Mouse (Mus musculus) limb, embryonic 12.5 days (tissue): ENCODE results near the gene Sox5. TPM values are rescaled to one million over a fixed set of nuclear protein-coding genes. Genes with fewer than 3 reads are reported as not detected.

Source experiments
- ATAC-seq: fragments of 200-750 bp; cut with Nextera tagmentation; 2 replicates; pipeline ENCODE4 v1.8.0; 2017; ENCODE audit warnings: low read depth, moderate TSS enrichment; ENCODE audit not compliant: insufficient number of reproducible peaks, insufficient read depth, low FRiP score, low TSS enrichment
- H3K27ac ChIP-seq: fragments of 300-500 bp; sonication (generic); 2 replicates; pipeline ENCODE4 v1.5.1; 2016; ENCODE audit warnings: mild to moderate bottlenecking, moderate library complexity
- H3K27me3 ChIP-seq: fragments of 300-500 bp; sonication (generic); 2 replicates; pipeline ENCODE4 v1.6.1; 2016; ENCODE audit warnings: mild to moderate bottlenecking, moderate library complexity
- H3K36me3 ChIP-seq: fragments of 300-500 bp; sonication (generic); 2 replicates; pipeline ENCODE4 v1.6.1; 2016; ENCODE audit warnings: mild to moderate bottlenecking, moderate library complexity
- H3K4me1 ChIP-seq: fragments of 300-500 bp; sonication (generic); replicated peaks from 2 replicates; pipeline ENCODE4 v1.6.1; 2016
- H3K4me2 ChIP-seq: fragments of 300-500 bp; sonication (generic); 2 replicates; pipeline ENCODE4 v1.6.1; 2016; ENCODE audit warnings: mild to moderate bottlenecking, moderate library complexity
- H3K4me3 ChIP-seq: fragments of 300-500 bp; sonication (generic); replicated peaks from 2 replicates; pipeline ENCODE4 v1.5.1; 2016; ENCODE audit warnings: mild to moderate bottlenecking
- H3K9ac ChIP-seq: fragments of 300-500 bp; sonication (generic); replicated peaks from 2 replicates; pipeline ENCODE4 v1.6.1; 2016; ENCODE audit warnings: mild to moderate bottlenecking, moderate library complexity
- H3K9me3 ChIP-seq: fragments of 300-500 bp; sonication (generic); 2 replicates; pipeline ENCODE4 v1.6.1; 2016; ENCODE audit warnings: mild to moderate bottlenecking, moderate library complexity
- WGBS: fragments of 180-500 bp; shearing (Covaris S2); methylation state at CpG from one replicate; pipeline ENCODE4 v1.1.7; 2016; 5-methylcytosine and 5-hydroxymethylcytosine counted together
- polyA plus RNA-seq: library from polyadenylated mRNA; unstranded; fragments of >200 nt; fragmentation: Nextera tagmentation; extraction: Ambion mirVana; gene quantifications from 2 replicates; pipeline ENCODE4 v1.2.1, GENCODE M21; 2016

The Sox5 gene
- 92.0 and 96.1 TPM in 2 replicates for polyA plus RNA-seq

GRCm38 (mm10) chr6:144781431-144782030, at the start of gene Sox5:
Sox5 (minus strand) TSS chr6:144781977.
- H3K27me3 ChIP-seq: peaks cover 15% of the 10 kb centered on the region
- no peaks in the 10 kb centered on the region for H3K36me3 ChIP-seq
- no peaks in the 10 kb centered on the region for H3K9me3 ChIP-seq
- H3K9ac ChIP-seq: peak within 1 kb of the TSS; percentile 81
- H3K4me1 ChIP-seq: peaks cover 27% of the 10 kb centered on the region
- H3K4me3 ChIP-seq: peak within 1 kb of the TSS; percentile 76
- H3K4me2 ChIP-seq: peak within 1 kb of the TSS; percentile 93
- ATAC-seq: peak; percentile 49
- H3K27ac ChIP-seq: peak within 1 kb of the TSS; percentile 64; the same call in 1 of the 2 replicates
- under 1% methylated on average over 39 of the region's 47 CpGs for WGBS

- Histone ChIP-seq H3K27ac (no peak overlapping the region), H3K9me3 (no peaks in the 10 kb centered on the region), H3K9ac (no peak overlapping the region), H3K4me2 (no peak overlapping the region), H3K36me3 (no peaks in the 10 kb centered on the region), H3K27me3 (no peaks in the 10 kb centered on the region), H3K4me1 (peaks cover 13% of the 10 kb centered on the region; the same call in 1 of the 2 replicates), H3K4me3 (no peak overlapping the region)
- 94% methylated on average over 6 of the region's 6 CpGs for WGBS
- ATAC-seq: no peak
Observed at GRCm38 (mm10) chr6:144825018-144825602, 43.3 kb upstream of the Sox5 start.

- Histone ChIP-seq H3K4me2 (no peak overlapping the region), H3K4me3 (no peak overlapping the region), H3K9ac (no peak overlapping the region), H3K27ac (no peak overlapping the region), H3K4me1 (peaks cover 13% of the 10 kb centered on the region; the same call in 1 of the 2 replicates), H3K36me3 (no peaks in the 10 kb centered on the region), H3K9me3 (no peaks in the 10 kb centered on the region), H3K27me3 (no peaks in the 10 kb centered on the region)
- 74% methylated on average over 12 of the region's 12 CpGs for WGBS
- no peak for ATAC-seq
Observed at GRCm38 (mm10) chr6:144824153-144824552, 42.4 kb upstream of the Sox5 start.

DNA sequence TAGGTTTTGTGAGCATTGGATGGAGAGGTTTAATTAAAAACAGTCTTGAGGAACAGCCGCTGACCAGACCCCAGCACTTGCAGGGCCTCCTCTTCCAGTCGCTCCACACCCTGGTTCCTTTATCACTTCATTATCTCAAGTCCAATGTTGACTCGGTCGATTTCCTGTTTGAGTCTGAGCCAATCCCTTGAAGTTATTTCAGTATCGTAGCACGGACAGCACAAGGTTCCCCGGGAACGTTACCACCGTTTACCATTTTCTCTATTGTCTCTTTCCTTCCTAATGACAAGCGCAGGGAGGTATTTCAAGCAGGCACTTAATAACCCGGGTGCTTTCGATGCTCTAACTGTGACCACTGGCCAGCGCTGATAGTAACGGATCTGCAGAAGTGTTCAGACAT, 40.8 kb upstream of the Sox5 start:
- H3K36me3 ChIP-seq: no peaks in the 10 kb centered on the region
- H3K27ac ChIP-seq: peak overlapping the region; percentile 8; the same call in 1 of the 2 replicates
- peak overlapping the region; percentile 31 for H3K4me2 ChIP-seq
- WGBS: 29% methylated on average over 14 of the region's 14 CpGs
- no peaks in the 10 kb centered on the region for H3K9me3 ChIP-seq
- H3K4me3 ChIP-seq: no peak overlapping the region
- H3K4me1 ChIP-seq: peaks cover 13% of the 10 kb centered on the region; the same call in 1 of the 2 replicates
- H3K9ac ChIP-seq: no peak overlapping the region
- ATAC-seq: no peak
- H3K27me3 ChIP-seq: no peaks in the 10 kb centered on the region

GRCm38 (mm10) chr6:144821019-144821418, 39.2 kb upstream of the Sox5 start:
- Histone ChIP-seq H3K4me1 (peaks cover 13% of the 10 kb centered on the region; the same call in 1 of the 2 replicates), H3K27ac (no peak overlapping the region), H3K9me3 (no peaks in the 10 kb centered on the region), H3K36me3 (no peaks in the 10 kb centered on the region), H3K9ac (no peak overlapping the region), H3K27me3 (no peaks in the 10 kb centered on the region), H3K4me3 (no peak overlapping the region), H3K4me2 (no peak overlapping the region)
- 90% methylated on average over 6 of the region's 6 CpGs for WGBS
- ATAC-seq: no peak

DNA sequence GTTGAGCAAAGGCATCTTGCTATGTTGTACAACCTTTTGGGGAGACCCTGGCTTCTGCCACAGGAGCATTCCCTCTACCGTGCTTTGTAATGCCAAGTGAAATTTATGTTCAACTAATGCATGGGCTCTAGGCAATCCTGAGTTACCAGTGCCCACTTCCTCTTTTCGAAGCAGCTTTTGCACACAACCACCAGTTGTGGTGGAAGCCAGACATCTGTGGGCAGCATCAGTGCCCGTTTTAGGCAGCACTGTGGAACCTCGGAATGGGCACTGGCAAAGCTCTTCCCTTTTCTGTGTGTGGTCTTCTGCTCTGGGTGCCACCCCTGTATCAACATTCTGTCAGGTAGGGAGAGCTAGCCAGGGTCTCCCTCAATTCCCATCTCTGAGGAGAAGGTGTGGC, 36.2 kb upstream of the Sox5 start:
- Histone ChIP-seq H3K9me3 (no peaks in the 10 kb centered on the region), H3K27ac (no peak overlapping the region), H3K36me3 (no peaks in the 10 kb centered on the region), H3K4me1 (peaks cover 8% of the 10 kb centered on the region; the same call in 1 of the 2 replicates), H3K27me3 (no peaks in the 10 kb centered on the region; the same call in 1 of the 2 replicates), H3K9ac (no peak overlapping the region), H3K4me2 (no peak overlapping the region), H3K4me3 (no peak overlapping the region)
- 87% methylated on average over 4 of the region's 4 CpGs for WGBS
- no peak for ATAC-seq

- Histone ChIP-seq H3K4me2 (no peak overlapping the region), H3K4me3 (no peak overlapping the region), H3K27me3 (no peaks in the 10 kb centered on the region; the same call in 1 of the 2 replicates), H3K9me3 (no peaks in the 10 kb centered on the region), H3K36me3 (no peaks in the 10 kb centered on the region), H3K27ac (no peak overlapping the region), H3K4me1 (peaks cover 2% of the 10 kb centered on the region; the same call in 1 of the 2 replicates), H3K9ac (no peak overlapping the region)
- WGBS: 83% methylated on average over 5 of the region's 5 CpGs
- no peak for ATAC-seq
Observed at GRCm38 (mm10) chr6:144817329-144817932, 35.7 kb upstream of the Sox5 start.

DNA sequence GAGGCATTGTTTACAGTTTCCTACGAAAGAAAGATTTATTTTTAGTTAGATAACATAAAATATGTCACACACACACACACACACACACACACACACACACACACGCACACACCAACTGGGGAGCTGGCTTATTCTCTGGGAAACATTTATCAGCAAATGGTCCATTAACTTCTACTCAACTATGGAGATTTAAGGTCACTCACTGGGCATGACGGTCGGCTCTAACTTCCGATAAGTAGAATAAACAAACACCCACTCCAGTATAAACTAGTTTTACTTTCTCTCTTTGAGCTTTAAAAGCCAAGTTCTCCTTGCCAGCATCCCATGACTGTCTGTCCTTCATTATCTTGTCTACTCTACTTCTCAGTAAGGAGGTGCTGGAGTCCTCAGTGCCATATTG, 33.8 kb upstream of the Sox5 start:
- Histone ChIP-seq H3K36me3 (no peaks in the 10 kb centered on the region), H3K4me3 (no peak overlapping the region), H3K9ac (no peak overlapping the region), H3K27ac (no peak overlapping the region), H3K27me3 (no peaks in the 10 kb centered on the region; the same call in 1 of the 2 replicates), H3K4me1 (no peaks in the 10 kb centered on the region), H3K9me3 (no peaks in the 10 kb centered on the region), H3K4me2 (no peak overlapping the region)
- WGBS: 78% methylated on average over 5 of the region's 5 CpGs
- ATAC-seq: no peak

GRCm38 (mm10) chr6:144814931-144815364, 33.2 kb upstream of the Sox5 start:
- no peaks in the 10 kb centered on the region for H3K4me1 ChIP-seq
- H3K36me3 ChIP-seq: no peaks in the 10 kb centered on the region
- H3K27ac ChIP-seq: no peak overlapping the region
- no peak overlapping the region for H3K4me2 ChIP-seq
- H3K4me3 ChIP-seq: no peak overlapping the region
- H3K9ac ChIP-seq: no peak overlapping the region
- no peak; the same call in 1 of the 2 replicates for ATAC-seq
- no peaks in the 10 kb centered on the region for H3K9me3 ChIP-seq
- H3K27me3 ChIP-seq: no peaks in the 10 kb centered on the region; the same call in 1 of the 2 replicates
- 10% methylated on average over 6 of the region's 6 CpGs for WGBS

DNA sequence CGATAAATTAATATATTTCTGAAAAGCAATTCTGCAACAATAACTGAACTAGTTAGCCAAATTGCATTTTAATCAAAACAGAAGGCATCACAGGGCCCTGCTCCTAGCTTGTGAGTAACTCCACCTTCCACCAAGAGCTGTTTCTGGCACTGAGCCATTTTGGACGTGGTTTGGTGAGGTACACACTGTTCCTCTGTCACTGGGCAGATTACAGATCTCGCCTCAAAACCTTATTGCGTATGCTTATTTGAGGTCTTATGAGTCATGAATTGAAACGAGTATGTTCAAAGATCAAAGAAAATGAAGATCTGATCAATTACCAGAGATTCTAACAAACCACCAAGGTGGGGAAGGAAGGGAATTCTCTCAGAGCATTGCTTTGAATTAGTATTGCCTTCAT, 22.5 kb upstream of the Sox5 start:
- no peak overlapping the region for H3K27ac ChIP-seq
- H3K36me3 ChIP-seq: no peaks in the 10 kb centered on the region
- no peaks in the 10 kb centered on the region for H3K4me1 ChIP-seq
- H3K4me2 ChIP-seq: no peak overlapping the region
- no peak overlapping the region for H3K9ac ChIP-seq
- no peaks in the 10 kb centered on the region for H3K27me3 ChIP-seq
- 86% methylated on average over 5 of the region's 5 CpGs for WGBS
- H3K4me3 ChIP-seq: no peak overlapping the region
- ATAC-seq: no peak
- H3K9me3 ChIP-seq: peaks cover 19% of the 10 kb centered on the region; the same call in 1 of the 2 replicates

GRCm38 (mm10) chr6:144803063-144803462, 21.3 kb upstream of the Sox5 start:
- H3K27me3 ChIP-seq: no peaks in the 10 kb centered on the region
- H3K27ac ChIP-seq: no peak overlapping the region
- no peak overlapping the region for H3K4me3 ChIP-seq
- ATAC-seq: 0 out of 2 replicates have a peak, but pooled peaks have one; percentile 56
- H3K9me3 ChIP-seq: peaks cover 19% of the 10 kb centered on the region; the same call in 1 of the 2 replicates
- H3K4me2 ChIP-seq: no peak overlapping the region
- 86% methylated on average over 1 of the region's 1 CpGs for WGBS
- H3K36me3 ChIP-seq: no peaks in the 10 kb centered on the region
- H3K9ac ChIP-seq: no peak overlapping the region
- H3K4me1 ChIP-seq: no peaks in the 10 kb centered on the region
